Mouse (Mus musculus) hindbrain, embryonic 12.5 days (tissue): Measurements from ENCODE around the gene Tmem59. TPM values are rescaled to one million over a fixed set of nuclear protein-coding genes. Genes with fewer than 3 reads are reported as not detected.

Experiments
- ATAC-seq: fragments of 200-750 bp; cut with Nextera tagmentation; 2 replicates; pipeline ENCODE4 v1.8.0; 2017; ENCODE audit warnings: moderate TSS enrichment; ENCODE audit not compliant: low FRiP score
- H3K27ac ChIP-seq: fragments of 300-500 bp; sonication (generic); 2 replicates; pipeline ENCODE4 v1.5.1; 2016; ENCODE audit warnings: mild to moderate bottlenecking
- H3K27me3 ChIP-seq: fragments of 300-500 bp; sonication (generic); 2 replicates; pipeline ENCODE4 v1.6.1; 2016; ENCODE audit warnings: mild to moderate bottlenecking
- H3K36me3 ChIP-seq: fragments of 300-500 bp; sonication (generic); 2 replicates; pipeline ENCODE4 v1.6.1; 2016; ENCODE audit warnings: mild to moderate bottlenecking
- H3K4me1 ChIP-seq: fragments of 300-500 bp; sonication (generic); 2 replicates; pipeline ENCODE4 v1.6.1; 2016
- H3K4me2 ChIP-seq: fragments of 300-500 bp; sonication (generic); replicated peaks from 2 replicates; pipeline ENCODE4 v1.6.1; 2016; ENCODE audit warnings: mild to moderate bottlenecking
- H3K4me3 ChIP-seq: fragments of 300-500 bp; sonication (generic); 2 replicates; pipeline ENCODE4 v1.5.1; 2016; ENCODE audit warnings: mild to moderate bottlenecking
- H3K9ac ChIP-seq: fragments of 300-500 bp; sonication (generic); 2 replicates; pipeline ENCODE4 v1.6.1; 2016; ENCODE audit warnings: mild to moderate bottlenecking, moderate library complexity
- H3K9me3 ChIP-seq: fragments of 300-500 bp; sonication (generic); replicated peaks from 2 replicates; pipeline ENCODE4 v1.6.1; 2016; ENCODE audit warnings: mild to moderate bottlenecking
- WGBS: fragments of 180-500 bp; shearing (Covaris S2); methylation state at CpG from one replicate; pipeline ENCODE4 v1.1.7; 2016; 5-methylcytosine and 5-hydroxymethylcytosine counted together
- polyA plus RNA-seq: library from polyadenylated mRNA; unstranded; fragments of >200 nt; fragmentation: Nextera tagmentation; extraction: Ambion mirVana; gene quantifications from 2 replicates; pipeline ENCODE4 v1.2.1, GENCODE M21; 2016

The Tmem59 gene
- polyA plus RNA-seq, 1 experiment from 2014 or later: 390 TPM

GRCm38 (mm10) chr4:107249471-107249870, 71.3 kb downstream of the Tmem59 start:
- Histone ChIP-seq H3K9me3 (no peaks in the 10 kb centered on the region), H3K27ac (no peak overlapping the region; the same call in 1 of the 2 replicates), H3K4me1 (peaks cover 22% of the 10 kb centered on the region), H3K4me2 (no peak overlapping the region), H3K4me3 (no peak overlapping the region), H3K9ac (no peak overlapping the region), H3K27me3 (no peaks in the 10 kb centered on the region), H3K36me3 (0 out of 2 replicates have a peak, but pooled peaks cover 9% of the 10 kb centered on the region)
- ATAC-seq: no peak
- 61% methylated on average over 2 of the region's 2 CpGs for WGBS

- ATAC-seq: no peak
- peaks cover 24% of the 10 kb centered on the region for H3K4me1 ChIP-seq
- 28% methylated on average over 4 of the region's 4 CpGs for WGBS
- H3K9me3 ChIP-seq: no peaks in the 10 kb centered on the region
- H3K9ac ChIP-seq: no peak overlapping the region
- H3K27me3 ChIP-seq: no peaks in the 10 kb centered on the region
- H3K4me2 ChIP-seq: no peak overlapping the region
- no peak overlapping the region for H3K4me3 ChIP-seq
- 0 out of 2 replicates have a peak, but pooled peaks cover 5% of the 10 kb centered on the region for H3K36me3 ChIP-seq
- H3K27ac ChIP-seq: no peak overlapping the region
These were observed 72.3 kb downstream of the Tmem59 start for GRCm38 (mm10) chr4:107250494-107250893.

Other genes with a start within 250 kb of the Tmem59 start
- 78.0 and 80.8 TPM in 2 replicates for gene Mrpl37, start 111.5 kb upstream of the Tmem59 start, polyA plus RNA-seq
- gene Cyb5rl, start 111.4 kb upstream of the Tmem59 start, polyA plus RNA-seq: 4.1 and 4.5 TPM in 2 replicates
- 0.10 TPM in 1 of 2 replicates, not detected in the other for gene Cdcp2, start 81.5 kb upstream of the Tmem59 start, polyA plus RNA-seq
- 20.8 and 35.2 TPM in 2 replicates for gene Tceanc2, start 717 bp downstream of the Tmem59 start, polyA plus RNA-seq
- gene Ldlrad1, start 30.8 kb downstream of the Tmem59 start, polyA plus RNA-seq: not detected in 2 replicates
- gene Lrrc42, start 75.1 kb downstream of the Tmem59 start, polyA plus RNA-seq: 73.5 TPM in 2 replicates
- 42.7 and 44.3 TPM in 2 replicates for gene Hspb11, start 75.2 kb downstream of the Tmem59 start, polyA plus RNA-seq
- gene Dio1, start 128.8 kb downstream of the Tmem59 start, polyA plus RNA-seq: not detected in 2 replicates
- gene Yipf1, start 136.0 kb downstream of the Tmem59 start, polyA plus RNA-seq: 42.2 and 53.8 TPM in 2 replicates
- 28.7 and 28.8 TPM in 2 replicates for gene Ndc1, start 189.4 kb downstream of the Tmem59 start, polyA plus RNA-seq